Mouse (Mus musculus): Measurements from ENCODE around the gene Dcaf5.

DNA sequence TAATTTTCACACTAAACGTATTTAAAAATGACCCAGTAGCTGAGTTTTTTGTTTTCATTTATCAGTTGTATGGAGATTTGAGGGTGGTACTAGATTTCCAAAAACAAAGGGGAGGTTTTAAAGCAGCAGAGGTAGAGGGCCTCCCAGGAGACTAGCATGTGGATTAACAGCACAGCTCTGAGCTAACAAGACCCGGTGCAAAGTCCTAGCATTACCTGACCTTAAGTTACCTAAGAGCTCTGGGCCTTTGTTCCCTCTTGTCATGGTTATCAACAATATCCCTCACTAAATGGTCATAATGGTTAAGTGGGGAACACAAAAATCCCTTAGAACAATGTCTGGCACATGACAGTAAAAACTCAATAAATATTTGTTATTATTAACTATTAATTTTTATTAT lies 37.3 kb downstream of the Dcaf5 start:
- TF ChIP-seq CTCF (IDR thresholded peaks at IDR 0.05; ENCODE audit: control insufficient read depth, insufficient read depth, insufficient replicate concordance, low read depth, low read length) = no peak
- no peak for TF ChIP-seq POLR2A (IDR thresholded peaks at IDR 0.05; ENCODE audit: control insufficient read depth, low read depth, low read length)
